Mouse (Mus musculus) cerebellum, adult 2 months (tissue): ENCODE results near the gene Sgsm3. TPM values are rescaled to one million over a fixed set of nuclear protein-coding genes. Genes with fewer than 3 reads are reported as not detected.

ENCODE experiments used
- DNase-seq, 2 experiments: peaks; one replicate each; pipeline ENCODE4 v3.0.0; 2021
- H3K27ac ChIP-seq: fragments of 200-500 bp; 2 replicates; pipeline ENCODE4 v1.5.1; 2012; ENCODE audit warnings: low read length, control low read depth, inconsistent platforms; ENCODE audit not compliant: insufficient read depth
- H3K27me3 ChIP-seq: fragments of 200-500 bp; 2 replicates; pipeline ENCODE4 v1.6.1; 2012; ENCODE audit warnings: inconsistent platforms, mild to moderate bottlenecking, low read length, moderate library complexity; ENCODE audit not compliant: control insufficient read depth, insufficient read depth
- H3K4me1 ChIP-seq: fragments of 200-500 bp; 2 replicates; pipeline ENCODE4 v1.6.1; 2011; ENCODE audit warnings: low read length; ENCODE audit not compliant: control insufficient read depth, insufficient read depth
- H3K4me3 ChIP-seq: fragments of 200-500 bp; replicated peaks from 2 replicates; pipeline ENCODE3; 2011; ENCODE audit warnings: mild to moderate bottlenecking, low read depth, low read length, control low read depth; ENCODE audit not compliant: insufficient read depth
- CTCF ChIP-seq: fragments of 200-500 bp; IDR thresholded peaks from 2 replicates; pipeline ENCODE4 v1.5.1; 2011; ENCODE audit warnings: low read depth, mild to moderate bottlenecking, control low read depth, low read length, moderate library complexity, borderline replicate concordance; ENCODE audit not compliant: insufficient read depth
- POLR2A ChIP-seq: fragments of 200-500 bp; IDR thresholded peaks from 2 replicates; pipeline ENCODE4 v1.6.1; 2011; ENCODE audit warnings: low read length, control low read depth, borderline replicate concordance; ENCODE audit not compliant: insufficient read depth
- WGBS: fragments of 180-500 bp; shearing (Covaris S2); methylation state at CpG from one replicate; pipeline ENCODE4 v1.1.7; 2018; 5-methylcytosine and 5-hydroxymethylcytosine counted together
- polyA plus RNA-seq: library from polyadenylated mRNA; depleted of rRNA; stranded (reverse); fragments of >200 nt; gene quantifications from 2 replicates; pipeline ENCODE4 v1.2.3, GENCODE M21; 2012

Sgsm3 gene
- polyA plus RNA-seq, 1 experiment = 75.2 TPM

- DNase-seq = no peak
- H3K27ac ChIP-seq = no peak overlapping the region
- H3K27me3 ChIP-seq = no peaks in the 10 kb centered on the region
- H3K4me1 ChIP-seq = no peaks in the 10 kb centered on the region
- TF ChIP-seq POLR2A (no peak), CTCF (no peak)
- 23% methylated on average over 1 of the region's 1 CpGs for WGBS
- no peak overlapping the region for H3K4me3 ChIP-seq
These were observed 10.8 kb downstream of the Sgsm3 start for GRCm38 (mm10) chr15:80988331-80988730.

- no peak for DNase-seq
- Histone ChIP-seq H3K4me3 (no peak overlapping the region), H3K4me1 (no peaks in the 10 kb centered on the region), H3K27ac (no peak overlapping the region), H3K27me3 (no peaks in the 10 kb centered on the region)
- TF ChIP-seq POLR2A = no peak
- 65% methylated on average over 3 of the region's 3 CpGs for WGBS
These were observed 12.1 kb downstream of the Sgsm3 start for GRCm38 (mm10) chr15:80989712-80990111.

GRCm38 (mm10) chr15:80994959-80995358, 17.4 kb downstream of the Sgsm3 start:
- DNase-seq = no peak
- no peak overlapping the region for H3K4me3 ChIP-seq
- H3K27ac ChIP-seq = no peak overlapping the region
- TF ChIP-seq CTCF = no peak
- no peak for TF ChIP-seq POLR2A
- no peaks in the 10 kb centered on the region for H3K4me1 ChIP-seq
- WGBS = 95% methylated on average over 5 of the region's 5 CpGs
- no peaks in the 10 kb centered on the region for H3K27me3 ChIP-seq

- no peak for DNase-seq
- no peaks in the 10 kb centered on the region for H3K4me1 ChIP-seq
- H3K4me3 ChIP-seq = no peak overlapping the region
- H3K27me3 ChIP-seq = no peaks in the 10 kb centered on the region
- 84% methylated on average over 6 of the region's 6 CpGs for WGBS
- H3K27ac ChIP-seq = no peak overlapping the region
- TF ChIP-seq POLR2A (no peak), CTCF (no peak)
These were observed 18.7 kb downstream of the Sgsm3 start for GRCm38 (mm10) chr15:80996090-80996835.

GRCm38 (mm10) chr15:80997077-80997476, 19.5 kb downstream of the Sgsm3 start:
- H3K4me3 ChIP-seq = no peak overlapping the region
- no peak for DNase-seq
- no peak for TF ChIP-seq POLR2A
- TF ChIP-seq CTCF = no peak
- WGBS = 69% methylated on average over 1 of the region's 1 CpGs
- no peak overlapping the region for H3K27ac ChIP-seq
- H3K4me1 ChIP-seq = no peaks in the 10 kb centered on the region
- no peaks in the 10 kb centered on the region for H3K27me3 ChIP-seq

- no peak overlapping the region for H3K27ac ChIP-seq
- H3K27me3 ChIP-seq = no peaks in the 10 kb centered on the region
- no peak overlapping the region for H3K4me3 ChIP-seq
- 59% methylated on average over 3 of the region's 4 CpGs for WGBS
- no peak for TF ChIP-seq POLR2A
- H3K4me1 ChIP-seq = peaks cover 2% of the 10 kb centered on the region; the same call in 1 of the 2 replicates
- no peak for DNase-seq
These were observed 23.0 kb downstream of the Sgsm3 start for GRCm38 (mm10) chr15:81000419-81001138.

GRCm38 (mm10) chr15:81006127-81006735, 28.7 kb downstream of the Sgsm3 start:
- no peak for TF ChIP-seq CTCF
- H3K27me3 ChIP-seq = no peaks in the 10 kb centered on the region
- no peak overlapping the region for H3K4me3 ChIP-seq
- DNase-seq = peak; percentile 60 to 66
- H3K4me1 ChIP-seq = peaks cover 33% of the 10 kb centered on the region
- peak overlapping the region; percentile 10; the same call in 1 of the 2 replicates for H3K27ac ChIP-seq
- WGBS = 36% methylated on average over 10 of the region's 10 CpGs

- H3K27ac ChIP-seq = no peak overlapping the region
- WGBS = 96% methylated on average over 9 of the region's 9 CpGs
- peaks cover 33% of the 10 kb centered on the region for H3K4me1 ChIP-seq
- TF ChIP-seq POLR2A (no peak), CTCF (no peak)
- no peak for DNase-seq
- H3K4me3 ChIP-seq = no peak overlapping the region
- H3K27me3 ChIP-seq = no peaks in the 10 kb centered on the region
These were observed 29.8 kb downstream of the Sgsm3 start for GRCm38 (mm10) chr15:81007339-81007738.
